Mouse (Mus musculus) embryonic facial prominence, embryonic 11.5 days (tissue): ENCODE data around the gene Lmo7. TPM values are rescaled to one million over a fixed set of nuclear protein-coding genes. Genes with fewer than 3 reads are reported as not detected.
A peak's percentile ranks its signal among the peaks of the same experiment; 100 is the strongest.

Experiments
- ATAC-seq: fragments of 200-750 bp; cut with Nextera tagmentation; replicated peaks from 2 replicates; pipeline ENCODE4 v1.8.0; 2017; ENCODE audit warnings: low read depth; ENCODE audit not compliant: insufficient number of reproducible peaks, low FRiP score, low TSS enrichment
- DNase-seq: peaks from one replicate; pipeline ENCODE4 v3.0.0-alpha.2; 2015; ENCODE audit warnings: low spot score
- H3K27ac ChIP-seq: fragments of 300-500 bp; sonication (generic); replicated peaks from 2 replicates; pipeline ENCODE4 v1.5.1; 2014; ENCODE audit warnings: mild to moderate bottlenecking, low read depth, low read length, control low read depth
- H3K27me3 ChIP-seq: fragments of 300-500 bp; sonication (generic); 2 replicates; pipeline ENCODE4 v1.6.1; 2014; ENCODE audit warnings: mild to moderate bottlenecking, low read length, moderate library complexity, mixed read lengths; ENCODE audit not compliant: control insufficient read depth, insufficient read depth
- H3K36me3 ChIP-seq: fragments of 300-500 bp; sonication (generic); replicated peaks from 2 replicates; pipeline ENCODE4 v1.6.1; 2014; ENCODE audit warnings: low read depth, mild to moderate bottlenecking, low read length, moderate library complexity, mixed read lengths; ENCODE audit not compliant: control insufficient read depth, insufficient read depth
- H3K4me1 ChIP-seq: fragments of 300-500 bp; sonication (generic); 2 replicates; pipeline ENCODE4 v1.6.1; 2014; ENCODE audit warnings: low read length, mixed read lengths; ENCODE audit not compliant: control insufficient read depth, insufficient read depth
- H3K4me2 ChIP-seq: fragments of 300-500 bp; sonication (generic); 2 replicates; pipeline ENCODE4 v1.6.1; 2014; ENCODE audit warnings: low read depth, mild to moderate bottlenecking, control low read depth, low read length, moderate library complexity
- H3K4me3 ChIP-seq: fragments of 300-500 bp; sonication (generic); 2 replicates; pipeline ENCODE4 v1.5.1; 2014; ENCODE audit warnings: low read depth, low read length, control low read depth
- H3K9ac ChIP-seq: fragments of 300-500 bp; sonication (generic); replicated peaks from 2 replicates; pipeline ENCODE4 v1.6.1; 2014; ENCODE audit warnings: mild to moderate bottlenecking, control low read depth, low read length
- H3K9me3 ChIP-seq: fragments of 300-500 bp; sonication (generic); replicated peaks from 2 replicates; pipeline ENCODE4 v1.6.1; 2016; ENCODE audit warnings: mild to moderate bottlenecking, low read length, inconsistent platforms, mixed read lengths; ENCODE audit not compliant: control insufficient read depth
- WGBS: fragments of 180-500 bp; shearing (Covaris S2); extraction: QIAGEN DNeasy Blood & Tissue Kit; methylation state at CpG from one replicate; pipeline ENCODE4 v1.1.7; 2014; 5-methylcytosine and 5-hydroxymethylcytosine counted together
- polyA plus RNA-seq: library from polyadenylated mRNA; unstranded; fragments of >200 nt; fragmentation: Nextera tagmentation; extraction: Ambion mirVana; gene quantifications from 2 replicates; pipeline ENCODE4 v1.2.1, GENCODE M21; 2014

Lmo7 gene
- polyA plus RNA-seq, 1 experiment from 2014 or later = 6.7 TPM

- Histone ChIP-seq H3K9me3 (no peaks in the 10 kb centered on the region), H3K27ac (no peak overlapping the region), H3K36me3 (no peaks in the 10 kb centered on the region), H3K9ac (no peak overlapping the region), H3K27me3 (no peaks in the 10 kb centered on the region), H3K4me2 (no peak overlapping the region), H3K4me1 (no peaks in the 10 kb centered on the region), H3K4me3 (no peak overlapping the region)
- WGBS = 59% methylated on average over 21 of the region's 21 CpGs
- DNase-seq (peak; percentile 75), ATAC-seq (no peak)
Observed at GRCm38 (mm10) chr14:101946711-101947516, 217.2 kb downstream of the Lmo7 start.

- Histone ChIP-seq H3K4me1 (no peaks in the 10 kb centered on the region), H3K27me3 (no peaks in the 10 kb centered on the region), H3K9me3 (no peaks in the 10 kb centered on the region), H3K4me3 (no peak overlapping the region), H3K4me2 (no peak overlapping the region), H3K36me3 (no peaks in the 10 kb centered on the region), H3K27ac (no peak overlapping the region), H3K9ac (no peak overlapping the region)
- 50% methylated on average over 2 of the region's 2 CpGs for WGBS
- ATAC-seq (no peak), DNase-seq (peak; percentile 80)
Observed at GRCm38 (mm10) chr14:101949114-101949513, 219.4 kb downstream of the Lmo7 start.

GRCm38 (mm10) chr14:101951107-101951506, 221.3 kb downstream of the Lmo7 start:
- H3K27me3 ChIP-seq = no peaks in the 10 kb centered on the region
- H3K9me3 ChIP-seq = no peaks in the 10 kb centered on the region
- no peak overlapping the region for H3K9ac ChIP-seq
- DNase-seq (no peak), ATAC-seq (no peak)
- H3K27ac ChIP-seq = no peak overlapping the region
- no peaks in the 10 kb centered on the region for H3K36me3 ChIP-seq
- H3K4me1 ChIP-seq = no peaks in the 10 kb centered on the region
- H3K4me3 ChIP-seq = no peak overlapping the region
- H3K4me2 ChIP-seq = no peak overlapping the region
- 88% methylated on average over 6 of the region's 6 CpGs for WGBS

GRCm38 (mm10) chr14:101953793-101954468, 224.2 kb downstream of the Lmo7 start:
- no peak overlapping the region for H3K27ac ChIP-seq
- WGBS = 89% methylated on average over 9 of the region's 9 CpGs
- no peaks in the 10 kb centered on the region for H3K4me1 ChIP-seq
- H3K9me3 ChIP-seq = no peaks in the 10 kb centered on the region
- H3K4me3 ChIP-seq = no peak overlapping the region
- no peaks in the 10 kb centered on the region for H3K27me3 ChIP-seq
- DNase-seq = no peak
- H3K4me2 ChIP-seq = no peak overlapping the region
- no peaks in the 10 kb centered on the region for H3K36me3 ChIP-seq
- no peak overlapping the region for H3K9ac ChIP-seq
- no peak for ATAC-seq

GRCm38 (mm10) chr14:101964381-101964780, 234.6 kb downstream of the Lmo7 start:
- Histone ChIP-seq H3K4me3 (no peak overlapping the region), H3K4me1 (no peaks in the 10 kb centered on the region), H3K9ac (no peak overlapping the region), H3K9me3 (no peaks in the 10 kb centered on the region), H3K27ac (no peak overlapping the region), H3K27me3 (no peaks in the 10 kb centered on the region), H3K36me3 (no peaks in the 10 kb centered on the region), H3K4me2 (no peak overlapping the region)
- no peak for ATAC-seq
- 67% methylated on average over 6 of the region's 6 CpGs for WGBS
- DNase-seq = no peak

- 86% methylated on average over 1 of the region's 1 CpGs for WGBS
Observed at GRCm38 (mm10) chr14:101964956-101965355, 235.2 kb downstream of the Lmo7 start.

GRCm38 (mm10) chr14:101972764-101973163, 243.0 kb downstream of the Lmo7 start:
- no peak overlapping the region for H3K9ac ChIP-seq
- no peaks in the 10 kb centered on the region for H3K9me3 ChIP-seq
- no peak overlapping the region for H3K4me2 ChIP-seq
- no peaks in the 10 kb centered on the region for H3K4me1 ChIP-seq
- no peaks in the 10 kb centered on the region for H3K27me3 ChIP-seq
- H3K27ac ChIP-seq = no peak overlapping the region
- ATAC-seq = no peak
- DNase-seq = no peak
- WGBS = 79% methylated on average over 1 of the region's 1 CpGs
- H3K36me3 ChIP-seq = no peaks in the 10 kb centered on the region
- H3K4me3 ChIP-seq = no peak overlapping the region

More at GRCm38 (mm10) chr14:101964956-101965355, 235.2 kb downstream of the Lmo7 start:
- Histone ChIP-seq H3K4me3 (no peak overlapping the region), H3K9me3 (no peaks in the 10 kb centered on the region), H3K4me1 (no peaks in the 10 kb centered on the region), H3K27me3 (no peaks in the 10 kb centered on the region), H3K27ac (no peak overlapping the region), H3K36me3 (no peaks in the 10 kb centered on the region), H3K4me2 (no peak overlapping the region), H3K9ac (no peak overlapping the region)
- no peak for DNase-seq
- no peak for ATAC-seq

GRCm38 (mm10) chr14:101973171-101973570, 243.4 kb downstream of the Lmo7 start:
- no peaks in the 10 kb centered on the region for H3K36me3 ChIP-seq
- H3K27ac ChIP-seq = no peak overlapping the region
- H3K4me2 ChIP-seq = no peak overlapping the region
- H3K4me3 ChIP-seq = no peak overlapping the region
- DNase-seq = no peak
- WGBS = 22% methylated on average over 6 of the region's 6 CpGs
- H3K9me3 ChIP-seq = no peaks in the 10 kb centered on the region
- no peaks in the 10 kb centered on the region for H3K4me1 ChIP-seq
- no peak for ATAC-seq
- H3K9ac ChIP-seq = no peak overlapping the region
- H3K27me3 ChIP-seq = no peaks in the 10 kb centered on the region
